Mouse (Mus musculus) gastrocnemius, postnatal 25 days (tissue): ENCODE measurements at regions not wholly inside any gene's neighbourhood (a gene's known extent, or its start where the extent isn't known, plus 50 kb on each side); places are given as distances from the start of the nearest gene placed in this dataset.

Experiments
- DNase-seq: peaks from one replicate; pipeline ENCODE4 v3.0.0; 2022

- DNase-seq, result no peak
These were observed 987.8 kb downstream of the Pcdh7 start for GRCm38 (mm10) chr5:58705561-58705960.

GRCm38 (mm10) chr5:58712381-58712780, 994.6 kb downstream of the Pcdh7 start:
- no peak for DNase-seq

- no peak for DNase-seq
These were observed 1015.6 kb downstream of the Pcdh7 start for GRCm38 (mm10) chr5:58733366-58733765.

- no peak for DNase-seq
These were observed 1016.2 kb downstream of the Pcdh7 start for GRCm38 (mm10) chr5:58733961-58734360.

- peak; percentile 5 for DNase-seq
These were observed 1018.8 kb downstream of the Pcdh7 start for GRCm38 (mm10) chr5:58736610-58737009.

GRCm38 (mm10) chr5:58737264-58737883, 1019.6 kb downstream of the Pcdh7 start:
- DNase-seq, result no peak

- DNase-seq, result no peak
These were observed 1020.3 kb downstream of the Pcdh7 start for GRCm38 (mm10) chr5:58738041-58738440.

GRCm38 (mm10) chr5:58740759-58741158, 1023.0 kb downstream of the Pcdh7 start:
- no peak for DNase-seq

- DNase-seq, result no peak
These were observed 1029.9 kb downstream of the Pcdh7 start for GRCm38 (mm10) chr5:58747684-58748083.

GRCm38 (mm10) chr5:58751777-58752176, 1034.0 kb downstream of the Pcdh7 start:
- no peak for DNase-seq
